Mouse (Mus musculus) MEL (cell line): ENCODE data around the gene Syk.

Source experiments
- CTCF ChIP-seq, 3 experiments: IDR thresholded peaks in 2 of 3; conservative IDR thresholded peaks in 1 of 3; 2 replicates each; pipeline ENCODE4 v1.5.1; 2011 to 2012; ENCODE audit warnings: low read length in 3 of 3, low read depth in 2 of 3, mild to moderate bottlenecking in 2 of 3, improper control_type of control experiment in 1 of 3, inconsistent platforms in 1 of 3, mixed read lengths in 1 of 3, moderate library complexity in 1 of 3; ENCODE audit not compliant: control insufficient read depth in 1 of 3, insufficient read depth in 1 of 3, poor library complexity in 1 of 3, severe bottlenecking in 1 of 3
- E2F4 ChIP-seq: IDR thresholded peaks from 2 replicates; pipeline ENCODE4 v1.6.1; 2011; ENCODE audit warnings: low read depth, low read length, improper control_type of control experiment, borderline replicate concordance
- GABPA ChIP-seq: IDR thresholded peaks from 2 replicates; pipeline ENCODE4 v1.6.1; 2012; ENCODE audit warnings: low read depth, mild to moderate bottlenecking, inconsistent platforms, low read length, improper control_type of control experiment, moderate library complexity
- MAFK ChIP-seq: IDR thresholded peaks from 2 replicates; pipeline ENCODE4 v1.6.1; 2011; ENCODE audit warnings: low read depth, mild to moderate bottlenecking, low read length, improper control_type of control experiment, borderline replicate concordance
- NRF1 ChIP-seq: IDR thresholded peaks from 2 replicates; pipeline ENCODE4 v1.6.1; 2014; ENCODE audit warnings: low read depth, mild to moderate bottlenecking, inconsistent platforms, low read length, improper control_type of control experiment, moderate library complexity; ENCODE audit not compliant: poor library complexity, insufficient read depth, severe bottlenecking
- POLR2A ChIP-seq, 2 experiments: IDR thresholded peaks; 2 replicates each; pipeline ENCODE4 v1.6.1; 2011 to 2012; ENCODE audit warnings: low read length in 2 of 2, mild to moderate bottlenecking in 2 of 2, control low read depth in 1 of 2, improper control_type of control experiment in 1 of 2, low read depth in 1 of 2, moderate library complexity in 1 of 2; ENCODE audit not compliant: control insufficient read depth in 1 of 2, insufficient read depth in 1 of 2, poor library complexity in 1 of 2
- UBTF ChIP-seq: IDR thresholded peaks from 2 replicates; pipeline ENCODE4 v1.6.1; 2012; ENCODE audit warnings: low read depth, mild to moderate bottlenecking, inconsistent platforms, low read length, improper control_type of control experiment, moderate library complexity, borderline replicate concordance; ENCODE audit not compliant: insufficient read depth
- ZNF384 ChIP-seq: IDR thresholded peaks from 2 replicates; pipeline ENCODE4 v1.6.1; 2012; ENCODE audit warnings: low read depth, mild to moderate bottlenecking, inconsistent platforms, low read length, improper control_type of control experiment

DNA sequence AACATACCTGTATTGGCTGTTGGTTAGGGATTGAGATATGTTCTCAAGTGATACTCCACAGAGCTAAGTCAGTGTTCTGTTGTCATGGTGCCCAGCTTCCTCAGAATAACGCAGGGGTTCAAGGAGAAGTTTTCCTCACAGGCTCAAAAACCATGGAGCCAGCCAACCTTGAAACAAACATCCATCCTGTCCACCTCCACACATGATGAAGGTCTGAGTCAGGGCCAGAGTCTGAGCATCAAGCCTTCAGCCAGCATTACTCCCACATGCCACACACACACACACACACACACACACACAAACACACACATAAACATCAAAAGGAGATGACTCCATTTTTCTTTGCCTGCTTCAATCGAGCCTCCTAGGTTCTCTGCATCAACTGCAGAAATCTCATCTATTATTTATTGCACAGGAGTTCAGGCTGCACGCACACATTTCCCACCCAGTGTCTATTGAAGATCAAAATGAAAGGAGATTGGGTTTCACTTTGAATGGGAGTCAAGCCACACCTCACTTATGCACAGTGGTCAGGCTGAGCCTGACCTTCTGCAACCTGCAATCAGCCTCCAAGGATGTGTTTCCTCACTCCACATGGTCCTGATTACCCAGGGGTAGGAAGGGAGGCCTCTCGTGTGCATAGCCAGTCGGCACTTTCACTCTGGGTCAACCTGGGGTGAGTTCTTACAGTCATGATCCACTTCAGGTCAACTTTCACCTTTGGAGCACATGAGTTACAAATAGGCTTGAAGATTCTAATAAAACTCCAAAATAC lies 93.9 kb downstream of the Syk start:
- TF ChIP-seq E2F4 (no peak), UBTF (no peak), CTCF (IDR thresholded peaks at IDR 0.05 in 2 of 3, conservative IDR thresholded peaks at IDR 0.05 in 1 of 3; ENCODE audit: control insufficient read depth in 1 of 3, insufficient read depth in 1 of 3, low read depth in 2 of 3, low read length in 3 of 3, poor library complexity in 1 of 3, severe bottlenecking in 1 of 3) (no peak), POLR2A (IDR thresholded peaks at IDR 0.05; ENCODE audit: control insufficient read depth in 1 of 2, insufficient read depth in 1 of 2, low read depth in 1 of 2, low read length in 2 of 2, poor library complexity in 1 of 2) (no peak), NRF1 (no peak), ZNF384 (no peak), GABPA (no peak), MAFK (no peak)
